Mouse (Mus musculus): Measurements from ENCODE around the gene Zp2.

- TF ChIP-seq CTCF (IDR thresholded peaks at IDR 0.05; ENCODE audit: control insufficient read depth, insufficient read depth, low read length) (no peak), POLR2A (IDR thresholded peaks at IDR 0.05; ENCODE audit: borderline replicate concordance, control insufficient read depth, low read depth, low read length) (no peak)
Observed at GRCm38 (mm10) chr7:120150898-120151297, 5.8 kb upstream of the Zp2 start.
